Mouse (Mus musculus): ENCODE results near the gene Btbd17. TPM values are rescaled to one million over a fixed set of nuclear protein-coding genes. Genes with fewer than 3 reads are reported as not detected.

The Btbd17 gene
- polyA plus RNA-seq, 1 experiment from 2014 or later, result 0.78 TPM

GRCm38 (mm10) chr11:114798624-114799023, 2.9 kb upstream of the Btbd17 start, which contains the start of gene Gpr142:
TSS of gene Gpr142 (plus strand) at chr11:114798924.
- H3K27ac ChIP-seq, result no peak within 1 kb of the TSS
- H3K4me1 ChIP-seq (replicated peaks; ENCODE audit: insufficient read depth, low read length), result peaks cover 22% of the 10 kb centered on the region
- H3K4me3 ChIP-seq (replicated peaks; ENCODE audit: low read depth, low read length), result no peak within 1 kb of the TSS
- ATAC-seq (replicated peaks; ENCODE audit: low FRiP score, low read depth) (no peak), DNase-seq (ENCODE audit: low spot score) (no peak)
- no peaks in the 10 kb centered on the region for H3K36me3 ChIP-seq (ENCODE audit: insufficient read depth, low read length)
- no peak within 1 kb of the TSS for H3K9ac ChIP-seq (ENCODE audit: low read depth, low read length)
- no peak for TF ChIP-seq CTCF (IDR thresholded peaks at IDR 0.05; ENCODE audit: low read depth)
- H3K4me2 ChIP-seq (ENCODE audit: low read length), result no peak within 1 kb of the TSS
- H3K9me3 ChIP-seq (replicated peaks; ENCODE audit: low read length), result no peaks in the 10 kb centered on the region
- 0 out of 2 replicates have a peak, but pooled peaks cover 4% of the 10 kb centered on the region for H3K27me3 ChIP-seq (ENCODE audit: insufficient read depth, low read length)
- WGBS, result 86% methylated on average over 3 of the region's 3 CpGs

- peaks cover 22% of the 10 kb centered on the region for H3K4me1 ChIP-seq (replicated peaks; ENCODE audit: insufficient read depth, low read length)
- H3K36me3 ChIP-seq (ENCODE audit: insufficient read depth, low read length), result no peaks in the 10 kb centered on the region
- H3K9me3 ChIP-seq (replicated peaks; ENCODE audit: low read length), result no peaks in the 10 kb centered on the region
- H3K27me3 ChIP-seq (ENCODE audit: insufficient read depth, low read length), result 0 out of 2 replicates have a peak, but pooled peaks cover 9% of the 10 kb centered on the region
- no peak overlapping the region for H3K4me2 ChIP-seq (ENCODE audit: low read length)
- DNase-seq (ENCODE audit: low spot score) (no peak), ATAC-seq (replicated peaks; ENCODE audit: low FRiP score, low read depth) (no peak)
- no peak overlapping the region for H3K9ac ChIP-seq (ENCODE audit: low read depth, low read length)
- 91% methylated on average over 3 of the region's 3 CpGs for WGBS
- no peak overlapping the region for H3K27ac ChIP-seq
- H3K4me3 ChIP-seq (replicated peaks; ENCODE audit: low read depth, low read length), result no peak overlapping the region
- no peak for TF ChIP-seq CTCF (IDR thresholded peaks at IDR 0.05; ENCODE audit: low read depth)
These were observed 2.2 kb upstream of the Btbd17 start for GRCm38 (mm10) chr11:114797981-114798380.

GRCm38 (mm10) chr11:114797176-114797575, 1.4 kb upstream of the Btbd17 start:
- H3K4me1 ChIP-seq (replicated peaks; ENCODE audit: insufficient read depth, low read length), result peaks cover 21% of the 10 kb centered on the region
- ATAC-seq (replicated peaks; ENCODE audit: low FRiP score, low read depth), result no peak
- 93% methylated on average over 7 of the region's 7 CpGs for WGBS
- DNase-seq (ENCODE audit: low spot score), result no peak
- TF ChIP-seq CTCF (IDR thresholded peaks at IDR 0.05; ENCODE audit: low read depth), result no peak
- no peak overlapping the region for H3K4me3 ChIP-seq (replicated peaks; ENCODE audit: low read depth, low read length)
- H3K4me2 ChIP-seq (ENCODE audit: low read length), result no peak overlapping the region
- H3K9me3 ChIP-seq (replicated peaks; ENCODE audit: low read length), result no peaks in the 10 kb centered on the region
- peaks cover 15% of the 10 kb centered on the region for H3K27me3 ChIP-seq (ENCODE audit: insufficient read depth, low read length)
- no peak overlapping the region for H3K9ac ChIP-seq (ENCODE audit: low read depth, low read length)
- H3K27ac ChIP-seq, result no peak overlapping the region
- H3K36me3 ChIP-seq (ENCODE audit: insufficient read depth, low read length), result no peaks in the 10 kb centered on the region

- under 1% methylated on average over 7 of the region's 7 CpGs for WGBS
- Histone ChIP-seq H3K36me3 (ENCODE audit: insufficient read depth, low read length) (no peaks in the 10 kb centered on the region), H3K27ac (peak overlapping the region; percentile 48; the same call in 1 of the 2 replicates), H3K4me2 (ENCODE audit: low read length) (peak overlapping the region; percentile 60), H3K4me1 (replicated peaks; ENCODE audit: insufficient read depth, low read length) (peaks cover 30% of the 10 kb centered on the region), H3K9me3 (replicated peaks; ENCODE audit: low read length) (no peaks in the 10 kb centered on the region), H3K4me3 (replicated peaks; ENCODE audit: low read depth, low read length) (peak overlapping the region; percentile 23), H3K27me3 (ENCODE audit: insufficient read depth, low read length) (peaks cover 33% of the 10 kb centered on the region), H3K9ac (ENCODE audit: low read depth, low read length) (no peak overlapping the region)
- DNase-seq (ENCODE audit: low spot score) (peak; percentile 93), ATAC-seq (replicated peaks; ENCODE audit: low FRiP score, low read depth) (peak; percentile 72; the same call in 1 of the 2 replicates)
- TF ChIP-seq CTCF (IDR thresholded peaks at IDR 0.05; ENCODE audit: low read depth), result peak; percentile 60
These were observed 456 bp downstream of the Btbd17 start for GRCm38 (mm10) chr11:114795231-114795746.

GRCm38 (mm10) chr11:114794691-114795090, 1.1 kb downstream of the Btbd17 start:
- ATAC-seq (replicated peaks; ENCODE audit: low FRiP score, low read depth) (peak; percentile 2; the same call in 1 of the 2 replicates), DNase-seq (ENCODE audit: low spot score) (no peak)
- H3K4me2 ChIP-seq (ENCODE audit: low read length), result peak overlapping the region; percentile 60; the same call in 1 of the 2 replicates
- H3K36me3 ChIP-seq (ENCODE audit: insufficient read depth, low read length), result no peaks in the 10 kb centered on the region
- no peak overlapping the region for H3K9ac ChIP-seq (ENCODE audit: low read depth, low read length)
- no peak overlapping the region for H3K4me3 ChIP-seq (replicated peaks; ENCODE audit: low read depth, low read length)
- no peaks in the 10 kb centered on the region for H3K9me3 ChIP-seq (replicated peaks; ENCODE audit: low read length)
- TF ChIP-seq CTCF (IDR thresholded peaks at IDR 0.05; ENCODE audit: low read depth), result no peak
- peaks cover 39% of the 10 kb centered on the region for H3K27me3 ChIP-seq (ENCODE audit: insufficient read depth, low read length)
- H3K4me1 ChIP-seq (replicated peaks; ENCODE audit: insufficient read depth, low read length), result peaks cover 30% of the 10 kb centered on the region
- peak overlapping the region; percentile 48; the same call in 1 of the 2 replicates for H3K27ac ChIP-seq
- WGBS, result 60% methylated on average over 4 of the region's 4 CpGs

GRCm38 (mm10) chr11:114793868-114794545, 1.7 kb downstream of the Btbd17 start:
- 0 out of 2 replicates have a peak, but pooled peaks have one; percentile 10 for ATAC-seq (replicated peaks; ENCODE audit: low FRiP score, low read depth)
- H3K27ac ChIP-seq, result no peak overlapping the region
- H3K4me2 ChIP-seq (ENCODE audit: low read length), result no peak overlapping the region
- H3K9me3 ChIP-seq (replicated peaks; ENCODE audit: low read length), result no peaks in the 10 kb centered on the region
- no peak for DNase-seq (ENCODE audit: low spot score)
- peaks cover 42% of the 10 kb centered on the region for H3K27me3 ChIP-seq (ENCODE audit: insufficient read depth, low read length)
- H3K36me3 ChIP-seq (ENCODE audit: insufficient read depth, low read length), result no peaks in the 10 kb centered on the region
- H3K4me1 ChIP-seq (replicated peaks; ENCODE audit: insufficient read depth, low read length), result peaks cover 30% of the 10 kb centered on the region
- no peak overlapping the region for H3K4me3 ChIP-seq (replicated peaks; ENCODE audit: low read depth, low read length)
- H3K9ac ChIP-seq (ENCODE audit: low read depth, low read length), result 0 out of 2 replicates have a peak overlapping the region, but pooled peaks have one; percentile 14
- TF ChIP-seq CTCF (IDR thresholded peaks at IDR 0.05; ENCODE audit: low read depth), result no peak
- WGBS, result 59% methylated on average over 19 of the region's 19 CpGs

Data from kidney, postnatal 0 days (tissue).